Mouse (Mus musculus) kidney, adult 10 weeks (tissue): Measurements from ENCODE around the gene Slc25a11. TPM values are rescaled to one million over a fixed set of nuclear protein-coding genes. Genes with fewer than 3 reads are reported as not detected.

ENCODE experiments used
- polyA plus RNA-seq: library from polyadenylated mRNA; stranded (reverse); fragments of 350-450 nt; fragmentation: Illumina TruSeq; extraction: RNeasy Lipid Tissue Mini Kit (QIAGEN cat#74804); gene quantifications from one replicate; pipeline ENCODE4 v1.2.3, GENCODE M21; 2014; ENCODE audit warnings: low read depth, low replicate concordance

Slc25a11 gene
- polyA plus RNA-seq = 60.0 TPM

GRCm38 (mm10) chr11:70646691-70647650, at the start of gene Slc25a11, which contains the start of gene Rnf167:
Gene Slc25a11 (minus strand): TSS chr11:70647479.
Gene Rnf167 (plus strand): TSS chr11:70647235.

DNA sequence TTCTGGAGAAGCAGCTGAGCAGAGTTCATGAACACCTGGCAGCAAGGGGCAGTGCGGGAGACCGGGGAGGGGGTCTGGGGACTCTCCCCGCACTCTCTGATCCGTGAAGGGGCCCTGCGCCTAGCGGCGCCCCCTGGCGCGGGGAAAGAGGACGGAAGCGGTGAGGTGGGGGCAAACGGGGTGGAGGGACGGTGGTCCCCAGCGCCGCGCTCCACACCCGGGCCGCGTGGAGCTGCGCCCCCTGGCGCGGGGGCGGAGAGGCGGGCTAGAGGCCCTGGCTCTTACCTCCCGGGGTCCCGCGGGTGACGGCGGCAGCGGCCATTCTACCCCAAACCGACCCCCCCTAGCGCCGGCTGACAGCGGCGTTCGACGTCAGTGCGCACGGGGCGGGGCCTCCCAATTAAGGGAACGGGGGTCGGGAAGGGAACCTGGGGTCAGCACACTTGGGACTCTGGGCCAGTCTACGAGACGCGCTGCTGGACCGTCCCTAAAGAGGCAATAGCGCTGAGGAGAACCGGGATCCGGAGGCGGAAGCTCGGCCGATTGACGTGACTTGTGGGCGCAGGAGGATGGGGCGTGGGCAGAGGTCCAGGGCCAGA, 40.4 kb upstream of the Slc25a11 start, which contains the start of gene Camta2:
Gene Camta2 (minus strand): TSS at position 505 of the 599 bp plus-strand sequence.

GRCm38 (mm10) chr11:70668771-70669505, 21.7 kb upstream of the Slc25a11 start, which contains the start of gene Spag7:
Gene Spag7 (minus strand): TSS chr11:70669416.

DNA sequence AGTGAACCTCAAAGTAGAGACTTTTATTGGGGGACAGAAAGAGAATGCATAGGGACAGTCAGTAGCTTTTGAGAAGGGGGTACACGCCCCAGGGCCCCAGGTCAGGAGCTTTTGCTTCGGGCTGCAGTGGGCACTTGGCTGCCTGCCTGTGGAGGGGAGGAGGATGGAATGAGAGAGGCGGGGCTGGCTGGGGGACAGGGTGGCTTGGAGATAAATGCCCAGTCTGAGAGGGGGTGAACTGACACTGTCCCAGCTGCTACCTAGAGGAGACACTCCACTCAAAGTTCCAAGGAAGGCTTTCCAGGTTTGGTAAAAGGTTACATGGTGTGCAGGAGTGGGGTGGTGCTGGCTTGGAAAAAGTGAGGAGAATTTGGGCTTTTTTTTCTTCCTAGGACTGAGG, 9.7 kb upstream of the Slc25a11 start, which contains the start of gene Eno3:
Gene Eno3 (plus strand): TSS at position 239 of the 400 bp plus-strand sequence.

DNA sequence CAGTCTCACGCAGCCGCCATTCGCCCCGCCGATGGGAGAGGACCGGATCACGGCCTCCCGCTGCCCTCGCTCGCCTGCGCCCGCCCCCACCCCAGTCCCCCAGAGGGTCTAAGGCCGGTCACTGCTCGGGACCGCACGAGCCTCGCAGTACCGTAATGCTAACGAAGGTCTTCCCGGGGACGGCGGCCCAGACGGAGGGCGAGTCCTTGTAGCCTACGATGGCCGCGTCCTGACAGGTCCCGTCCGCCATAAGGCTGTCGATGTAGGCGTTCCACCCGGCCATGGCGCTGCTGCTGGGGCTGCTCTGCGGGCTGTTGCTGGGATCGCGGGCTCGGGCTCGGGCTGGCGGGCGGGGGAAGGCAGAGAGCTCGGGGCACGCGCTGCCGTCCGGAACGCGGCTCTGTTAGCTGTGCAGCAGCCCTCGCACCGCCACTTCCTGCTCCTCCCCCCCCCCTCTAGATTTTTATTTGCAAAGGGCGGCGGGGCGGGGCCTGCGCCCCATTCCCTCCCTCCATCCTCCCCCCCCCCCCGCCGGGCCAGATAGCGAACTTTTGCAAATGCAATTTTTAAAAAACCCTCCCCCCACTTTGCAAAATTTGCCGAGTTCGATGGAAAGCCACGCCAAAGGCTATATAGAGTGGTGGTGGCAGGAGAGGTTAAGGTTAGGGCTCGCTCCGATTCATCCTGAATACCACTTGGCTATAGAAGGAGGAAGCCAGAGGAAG, 7.1 kb upstream of the Slc25a11 start, which contains the start of gene Pfn1:
Gene Pfn1 (minus strand): TSS at position 447 of the 725 bp plus-strand sequence.

GRCm38 (mm10) chr11:70638714-70639278, 8.5 kb downstream of the Slc25a11 start, which contains the start of gene Gp1ba:
Gene Gp1ba (plus strand): TSS chr11:70639122.

GRCm38 (mm10) chr11:70619101-70619500, 28.2 kb downstream of the Slc25a11 start, which contains the start of gene Chrne:
Gene Chrne (minus strand): TSS chr11:70619216.

GRCm38 (mm10) chr11:70615516-70616093, 31.7 kb downstream of the Slc25a11 start, which contains the start of gene 4930544D05Rik:
Gene 4930544D05Rik (plus strand): TSS chr11:70615848.

Other genes starting within 250 kb of the Slc25a11 start
- 3.9 TPM for gene Pelp1, start 237.4 kb downstream of the Slc25a11 start, polyA plus RNA-seq
- gene Arrb2, start 214.8 kb downstream of the Slc25a11 start, polyA plus RNA-seq = 1.1 TPM
- 7.0 TPM for gene Med11, start 195.6 kb downstream of the Slc25a11 start, polyA plus RNA-seq
- 0.77 TPM for gene Zmynd15, start 188.0 kb downstream of the Slc25a11 start, polyA plus RNA-seq
- gene Cxcl16, start 187.5 kb downstream of the Slc25a11 start, polyA plus RNA-seq = 26.7 TPM
- gene Tm4sf5, start 142.2 kb downstream of the Slc25a11 start, polyA plus RNA-seq = not detected
- not detected for gene Vmo1, start 132.9 kb downstream of the Slc25a11 start, polyA plus RNA-seq
- gene Gltpd2, start 128.3 kb downstream of the Slc25a11 start, polyA plus RNA-seq = not detected
- gene Psmb6, start 122.1 kb downstream of the Slc25a11 start, polyA plus RNA-seq = 19.2 TPM
- gene Gm40193, start 114.5 kb downstream of the Slc25a11 start, polyA plus RNA-seq = not detected
- gene Pld2, start 107.4 kb downstream of the Slc25a11 start, polyA plus RNA-seq = 0.89 TPM
- 4.5 TPM for gene Mink1, start 84.6 kb downstream of the Slc25a11 start, polyA plus RNA-seq
- not detected for gene 4930544D05Rik, start 31.6 kb downstream of the Slc25a11 start, polyA plus RNA-seq
- not detected for gene Chrne, start 28.3 kb downstream of the Slc25a11 start, polyA plus RNA-seq
- gene Gp1ba, start 8.4 kb downstream of the Slc25a11 start, polyA plus RNA-seq = not detected
- 29.6 TPM for gene Rnf167, start 244 bp downstream of the Slc25a11 start, polyA plus RNA-seq
- 46.9 TPM for gene Pfn1, start 7.2 kb upstream of the Slc25a11 start, polyA plus RNA-seq
- 1.1 TPM for gene Eno3, start 9.7 kb upstream of the Slc25a11 start, polyA plus RNA-seq
- 30.8 TPM for gene Spag7, start 21.9 kb upstream of the Slc25a11 start, polyA plus RNA-seq
- gene Camta2, start 40.6 kb upstream of the Slc25a11 start, polyA plus RNA-seq = 0.69 TPM
- gene Inca1, start 52.7 kb upstream of the Slc25a11 start, polyA plus RNA-seq = 1.6 TPM
- gene Kif1c, start 53.1 kb upstream of the Slc25a11 start, polyA plus RNA-seq = 13.8 TPM
- gene Zfp3, start 116.7 kb upstream of the Slc25a11 start, polyA plus RNA-seq = 3.5 TPM
- gene Scimp, start 165.1 kb upstream of the Slc25a11 start, polyA plus RNA-seq = 1.7 TPM
- 60.4 TPM for gene Rabep1, start 197.3 kb upstream of the Slc25a11 start, polyA plus RNA-seq